Mouse (Mus musculus) lung, postnatal 0 days (tissue): ENCODE results near the gene Mst1r.

ENCODE experiments used
- CTCF ChIP-seq: IDR thresholded peaks from 2 replicates; pipeline ENCODE4 v1.5.1; 2016; ENCODE audit warnings: antibody characterized with exemption, mild to moderate bottlenecking
- EP300 ChIP-seq: IDR thresholded peaks from 2 replicates; pipeline ENCODE4 v1.6.1; 2016; ENCODE audit warnings: antibody characterized with exemption, mild to moderate bottlenecking, control low read depth

DNA sequence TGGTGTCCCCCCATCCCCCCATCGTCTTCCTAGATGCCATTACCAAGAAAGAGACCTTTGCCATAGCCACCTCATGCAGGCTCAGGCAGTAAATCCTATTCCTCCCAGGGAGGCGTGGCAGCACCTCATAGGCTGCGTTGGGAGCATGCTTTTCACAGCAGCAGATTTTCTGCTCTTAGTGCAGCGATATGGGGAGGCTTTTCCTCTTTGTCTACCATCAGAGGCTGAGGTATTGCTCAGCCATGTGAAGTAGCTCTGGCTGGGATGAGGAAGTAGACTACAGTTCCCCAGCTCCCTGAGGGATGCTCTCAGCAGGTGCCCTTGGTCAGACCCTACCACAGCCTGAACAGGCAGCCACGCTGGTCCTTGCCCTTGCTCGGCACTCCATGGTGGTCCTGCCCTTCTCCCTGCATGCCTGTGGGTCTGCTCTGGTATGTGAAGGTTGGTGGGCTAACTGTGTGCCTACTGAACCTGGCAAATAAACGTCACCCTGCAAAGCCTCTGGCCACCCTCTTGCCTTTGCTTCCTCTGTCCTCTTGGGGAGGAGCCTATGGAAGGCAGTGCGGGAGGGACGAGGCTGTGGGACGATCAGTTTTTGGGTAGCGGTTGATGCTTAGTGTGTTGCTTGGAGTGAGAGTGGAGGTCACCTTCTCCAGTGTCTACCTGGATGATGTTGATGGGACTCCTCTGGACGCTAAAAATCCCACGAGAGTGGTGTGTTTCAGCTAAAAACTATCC lies 42.7 kb downstream of the Mst1r start:
- TF ChIP-seq CTCF: no peak
- no peak for TF ChIP-seq EP300
